Mouse (Mus musculus): Measurements from ENCODE around the gene Cfap45. TPM values are rescaled to one million over a fixed set of nuclear protein-coding genes. Genes with fewer than 3 reads are reported as not detected.
A peak's percentile ranks its signal among the peaks of the same experiment; 100 is the strongest.

Cfap45 gene
- total RNA-seq, 2 experiments from 2014 or later = 4.5 to 5.2 TPM

DNA sequence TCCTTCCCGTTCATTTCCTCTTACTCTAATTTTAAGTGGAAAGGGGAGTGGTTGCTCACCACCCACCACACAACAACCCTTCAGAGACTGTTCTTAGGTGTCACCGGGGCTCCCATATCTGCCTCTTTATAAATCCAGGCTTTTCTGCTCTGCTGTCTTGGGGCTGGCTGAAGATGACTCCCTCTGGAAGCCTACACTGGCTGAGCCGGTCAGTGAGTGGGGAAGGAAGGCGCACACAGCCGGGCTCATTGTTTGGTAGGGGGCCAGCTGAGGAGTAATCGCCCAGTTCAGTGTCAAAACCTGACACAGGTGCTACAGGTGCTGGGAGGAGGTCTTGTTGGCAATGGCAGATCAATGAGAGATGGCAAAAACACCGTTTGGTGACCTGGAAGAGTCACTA lies 5.4 kb downstream of the Cfap45 start:
- H3K4me3 ChIP-seq = no peak overlapping the region
- DNase-seq (ENCODE audit: extremely low spot score in 1 of 2, low spot score in 2 of 2) = no peak
- TF ChIP-seq CTCF (IDR thresholded peaks at IDR 0.05) = no peak
- intact Hi-C loops (cut with DNase I) = no loop called here
- no peak overlapping the region for H3K27ac ChIP-seq

DNA sequence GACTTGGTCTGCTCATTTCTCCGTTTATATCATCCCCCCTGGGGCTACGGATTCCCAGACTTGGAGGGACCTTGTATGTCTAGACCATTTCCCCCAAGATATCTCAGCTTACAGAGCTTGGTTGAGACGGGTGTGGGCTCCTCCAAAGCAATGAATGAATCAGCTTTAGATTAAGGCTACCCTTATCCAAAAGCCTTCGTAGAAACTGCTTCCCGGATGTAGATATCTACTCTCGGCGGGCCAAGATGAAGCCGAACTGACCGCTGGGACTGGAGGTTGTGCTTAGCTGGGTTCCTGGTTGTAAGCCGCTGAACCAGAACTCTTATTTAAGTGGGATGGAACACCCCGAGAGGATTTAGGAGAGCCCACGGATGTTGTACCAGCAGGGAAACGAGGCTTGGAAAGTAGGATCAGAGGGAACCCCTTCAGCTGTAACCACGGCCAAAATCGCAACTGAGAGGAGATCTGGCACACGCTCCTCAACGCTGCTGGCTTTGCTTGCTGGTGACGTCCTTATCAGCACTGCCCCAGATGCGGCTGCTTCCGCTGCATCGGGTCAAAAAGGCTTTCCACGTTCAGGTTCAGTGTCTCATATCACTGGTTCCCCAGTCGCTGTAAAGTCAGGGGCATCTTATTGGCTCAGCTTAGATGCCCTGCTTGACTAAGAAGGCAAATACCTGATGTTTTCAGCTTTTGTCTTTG lies 5.9 kb downstream of the Cfap45 start:
- Histone ChIP-seq H3K4me3 (0 out of 2 replicates have a peak overlapping the region, but pooled peaks have one; percentile 2), H3K27ac (no peak overlapping the region)
- no peak for TF ChIP-seq CTCF (IDR thresholded peaks at IDR 0.05)
- intact Hi-C loops (cut with DNase I) = no loop called here
- DNase-seq (ENCODE audit: extremely low spot score in 1 of 2, low spot score in 2 of 2) = no peak

DNA sequence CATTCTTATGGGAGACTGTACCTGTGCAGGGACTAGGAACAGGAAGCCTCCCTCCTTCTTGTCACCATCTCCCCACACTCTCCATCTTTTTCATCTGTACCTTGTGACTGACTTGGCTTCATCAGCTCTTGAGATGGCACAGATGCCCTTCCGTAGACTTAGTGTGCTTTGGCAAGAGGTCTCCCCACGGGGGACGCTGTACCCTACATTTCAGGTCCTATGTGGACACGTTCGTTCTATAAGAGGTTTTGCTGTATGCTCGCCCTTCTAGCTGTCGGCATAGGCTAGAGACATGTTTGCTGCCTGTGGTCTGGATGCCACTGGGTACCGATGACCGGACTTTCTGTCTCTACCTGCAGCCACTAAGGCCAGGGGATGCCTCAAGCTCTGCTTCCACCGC lies 6.8 kb downstream of the Cfap45 start:
- TF ChIP-seq CTCF (IDR thresholded peaks at IDR 0.05) = no peak
- DNase-seq (ENCODE audit: extremely low spot score in 1 of 2, low spot score in 2 of 2) = no peak
- Histone ChIP-seq H3K27ac (no peak overlapping the region), H3K4me3 (no peak overlapping the region)
- intact Hi-C loops (cut with DNase I) = no loop called here

DNA sequence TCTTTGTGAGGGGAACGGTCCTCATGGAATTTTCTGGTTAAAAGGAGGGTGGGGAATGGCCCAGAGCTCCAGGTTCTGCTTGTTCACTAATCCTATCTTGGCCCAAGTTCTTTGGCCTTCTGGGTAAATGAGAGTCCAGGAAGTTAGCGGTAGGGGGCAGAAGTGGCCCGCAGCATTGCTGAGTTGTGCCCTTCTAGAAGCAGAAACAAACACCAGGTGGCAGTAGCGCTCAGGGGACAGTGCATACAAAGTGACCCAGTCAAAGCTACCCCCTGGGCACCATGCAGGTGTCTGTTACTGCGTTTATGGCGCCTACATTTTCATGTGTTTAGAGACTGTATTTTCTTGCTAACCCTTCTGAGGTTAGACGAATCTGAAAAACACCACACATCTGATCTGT lies 8.1 kb downstream of the Cfap45 start:
- no peak overlapping the region for H3K4me3 ChIP-seq
- H3K27ac ChIP-seq = no peak overlapping the region
- intact Hi-C loops (cut with DNase I) = loop anchor here (1.0 to 2.0 kb wide), 4 partner anchors 34 to 870 kb away; no protein-coding TSS in a partner anchor
- TF ChIP-seq CTCF (IDR thresholded peaks at IDR 0.05) = peak; percentile 98
- peak; percentile 81 to 88 for DNase-seq (ENCODE audit: extremely low spot score in 1 of 2, low spot score in 2 of 2)

DNA sequence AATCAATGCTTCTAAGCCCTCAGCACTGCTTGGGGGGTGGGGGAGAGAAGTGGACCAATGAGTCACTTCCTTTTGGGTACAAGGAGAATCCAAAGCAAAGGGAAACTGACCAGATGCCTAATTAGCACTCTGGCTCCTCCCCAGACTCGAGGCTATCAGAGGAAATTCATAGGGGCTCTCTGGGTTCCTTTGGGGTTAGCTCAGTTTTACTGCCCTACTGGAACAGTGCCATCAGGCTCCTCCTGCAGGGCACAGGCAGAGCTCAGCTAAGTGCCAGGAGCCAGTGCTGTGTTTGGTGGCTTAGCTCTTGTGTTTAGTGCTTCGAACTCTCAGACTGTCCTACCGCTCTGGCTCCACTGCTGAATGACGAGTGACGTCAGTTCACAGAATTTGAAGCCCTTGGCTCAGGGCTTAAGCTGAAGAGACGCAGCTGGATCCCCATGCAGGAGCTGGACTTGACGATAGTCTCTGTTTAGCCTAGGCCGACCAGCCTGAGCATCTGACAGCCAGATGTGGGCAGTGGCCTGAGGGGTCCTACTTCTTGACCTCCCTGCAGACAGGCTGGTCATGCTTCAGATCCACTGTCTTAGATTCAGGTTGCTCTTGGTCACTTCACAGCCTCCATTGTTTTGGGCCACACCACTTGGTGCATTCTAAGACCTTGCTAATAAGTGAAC lies 10.1 kb downstream of the Cfap45 start:
- Histone ChIP-seq H3K27ac (no peak overlapping the region), H3K4me3 (no peak overlapping the region)
- intact Hi-C loops (cut with DNase I) = no loop called here
- DNase-seq (ENCODE audit: extremely low spot score in 1 of 2, low spot score in 2 of 2) = no peak
- no peak for TF ChIP-seq CTCF (IDR thresholded peaks at IDR 0.05)

DNA sequence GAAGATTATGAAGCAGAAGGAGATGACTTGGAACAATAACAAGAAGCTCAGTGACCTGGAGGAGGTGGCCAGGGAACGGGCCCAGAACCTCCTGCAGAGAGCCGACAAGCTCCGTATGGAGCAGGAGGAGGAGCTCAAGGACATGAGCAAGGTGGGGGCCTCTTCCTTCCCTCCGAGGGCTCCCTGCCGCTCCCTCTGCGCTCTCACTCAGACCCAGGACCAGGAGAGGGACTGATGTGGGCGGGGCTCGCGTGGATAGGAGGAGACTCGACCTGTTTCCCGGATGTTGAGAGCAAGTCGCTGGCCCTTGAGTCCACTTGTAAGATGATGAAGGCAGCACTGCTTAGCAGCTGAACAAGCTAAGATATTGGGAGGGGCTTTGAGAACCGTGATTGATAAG lies 11.9 kb downstream of the Cfap45 start:
- no peak overlapping the region for H3K27ac ChIP-seq
- DNase-seq (ENCODE audit: extremely low spot score in 1 of 2, low spot score in 2 of 2) = no peak
- no peak for TF ChIP-seq CTCF (IDR thresholded peaks at IDR 0.05)
- intact Hi-C loops (cut with DNase I) = no loop called here
- no peak overlapping the region for H3K4me3 ChIP-seq

DNA sequence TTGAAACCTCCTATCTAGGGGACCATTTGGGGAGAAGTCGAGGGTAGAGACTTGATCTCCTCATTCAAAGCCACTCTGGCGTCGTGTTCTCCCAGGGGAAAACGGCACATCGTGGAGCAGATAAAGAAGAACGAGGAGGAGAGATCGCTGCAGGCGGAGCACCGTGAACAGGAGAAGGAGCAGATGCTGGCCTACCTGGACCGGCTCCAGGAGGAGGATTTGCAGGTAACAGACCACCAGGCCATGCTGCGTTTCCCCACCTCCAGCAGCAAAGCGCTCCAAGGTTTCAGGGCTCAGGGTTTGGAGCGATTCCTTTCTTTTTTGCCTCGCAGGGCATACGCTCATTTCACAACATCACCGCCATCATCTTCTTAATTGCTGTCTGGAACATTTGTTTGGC lies 14.5 kb downstream of the Cfap45 start:
- TF ChIP-seq CTCF (IDR thresholded peaks at IDR 0.05) = no peak
- intact Hi-C loops (cut with DNase I) = no loop called here
- no peak for DNase-seq (ENCODE audit: extremely low spot score in 1 of 2, low spot score in 2 of 2)
- Histone ChIP-seq H3K4me3 (no peak overlapping the region), H3K27ac (no peak overlapping the region)

DNA sequence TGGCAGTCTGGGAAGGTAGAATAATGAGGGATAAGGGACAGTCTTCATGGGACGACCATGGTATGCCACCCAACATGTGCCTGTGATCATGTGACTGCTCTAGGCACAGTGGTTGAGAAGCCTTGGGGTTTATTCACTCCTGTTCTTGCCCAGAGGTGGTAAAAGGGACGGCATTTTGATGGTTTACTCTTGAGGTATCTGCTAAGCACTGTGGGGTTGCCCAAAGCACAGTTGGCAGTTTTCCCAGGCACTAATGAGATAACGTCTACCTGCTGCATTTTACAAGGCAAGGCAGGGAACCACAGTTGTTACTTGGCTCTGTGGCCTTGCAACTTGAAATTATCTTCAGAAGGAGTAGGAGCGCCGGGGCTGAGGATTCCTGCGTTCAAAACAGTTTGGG lies 19.2 kb downstream of the Cfap45 start:
- Histone ChIP-seq H3K27ac (no peak overlapping the region), H3K4me3 (no peak overlapping the region)
- no peak for DNase-seq (ENCODE audit: extremely low spot score in 1 of 2, low spot score in 2 of 2)
- TF ChIP-seq CTCF (IDR thresholded peaks at IDR 0.05) = no peak
- intact Hi-C loops (cut with DNase I) = no loop called here

DNA sequence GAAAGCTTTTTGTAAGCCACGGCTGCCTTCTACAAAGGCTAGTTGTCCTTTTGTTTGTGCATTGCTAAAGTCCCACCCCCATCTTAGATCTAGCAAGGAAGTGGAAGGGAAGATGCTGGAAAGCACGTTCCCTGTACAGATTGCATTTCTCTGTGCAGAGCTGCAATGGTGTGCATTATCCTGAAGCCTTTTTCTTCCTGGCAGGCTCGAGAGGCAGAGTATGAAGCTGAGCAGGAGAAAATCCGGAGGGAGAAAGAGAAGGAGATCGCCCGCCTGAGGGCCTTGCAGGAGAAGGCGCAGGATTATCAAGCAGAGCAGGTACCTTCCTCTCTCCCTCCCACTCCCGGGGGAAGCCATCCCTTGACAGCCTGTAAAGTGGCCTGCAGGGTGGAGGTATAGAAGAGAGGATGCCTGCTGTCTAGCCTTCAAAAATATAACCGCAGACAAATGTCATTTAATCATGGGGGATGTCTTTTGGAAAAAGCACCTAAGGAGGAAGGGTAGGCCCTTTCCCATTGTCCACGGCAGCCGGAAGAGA lies 19.8 kb downstream of the Cfap45 start:
- no peak for DNase-seq (ENCODE audit: extremely low spot score in 1 of 2, low spot score in 2 of 2)
- no peak for TF ChIP-seq CTCF (IDR thresholded peaks at IDR 0.05)
- Histone ChIP-seq H3K27ac (no peak overlapping the region), H3K4me3 (no peak overlapping the region)
- intact Hi-C loops (cut with DNase I) = no loop called here

DNA sequence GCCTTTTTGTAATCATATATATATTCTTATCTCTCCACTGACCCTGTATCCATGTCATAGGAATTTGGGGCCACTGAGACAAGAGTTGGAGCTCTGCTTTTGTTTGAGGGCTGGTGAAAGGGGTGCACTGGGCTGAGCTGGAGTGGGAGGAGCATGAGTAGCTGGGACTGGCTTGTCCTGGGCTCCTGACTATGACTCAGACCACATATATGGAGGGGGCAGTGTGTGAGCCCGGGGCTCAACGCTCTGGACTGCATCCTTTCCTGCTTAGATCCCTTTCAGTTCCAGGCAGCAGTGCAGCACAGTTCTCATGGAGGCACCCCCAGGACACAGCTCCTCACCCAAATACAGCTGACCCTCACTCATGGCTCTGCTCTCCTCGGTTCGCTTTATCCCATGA lies 25.5 kb downstream of the Cfap45 start:
- intact Hi-C loops (cut with DNase I) = no loop called here
- Histone ChIP-seq H3K27ac (no peak overlapping the region), H3K4me3 (no peak overlapping the region)
- DNase-seq (ENCODE audit: extremely low spot score in 1 of 2, low spot score in 2 of 2) = no peak
- no peak for TF ChIP-seq CTCF (IDR thresholded peaks at IDR 0.05)

DNA sequence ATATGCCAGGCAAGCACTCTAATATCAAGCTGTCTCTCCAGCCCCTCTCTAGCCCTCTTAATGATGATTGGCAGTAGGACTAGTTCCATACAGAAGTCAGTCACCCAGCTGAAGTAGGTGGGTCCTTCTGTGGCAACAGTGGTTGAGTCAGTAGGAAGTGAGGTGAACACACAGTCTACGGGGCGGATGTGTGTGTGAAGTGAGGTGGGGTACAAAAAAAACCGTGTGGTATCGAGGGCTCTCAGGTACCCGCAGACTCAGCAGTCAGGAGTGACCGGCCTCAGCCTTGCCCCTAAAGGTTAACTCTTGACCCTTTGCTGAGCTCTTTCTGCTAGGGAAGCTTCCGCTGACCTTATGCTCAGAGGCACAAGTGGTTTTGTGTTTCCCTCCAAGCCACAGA lies 27.9 kb downstream of the Cfap45 start:
- no peak for DNase-seq (ENCODE audit: extremely low spot score in 1 of 2, low spot score in 2 of 2)
- no peak overlapping the region for H3K27ac ChIP-seq
- no peak for TF ChIP-seq CTCF (IDR thresholded peaks at IDR 0.05)
- intact Hi-C loops (cut with DNase I) = no loop called here
- no peak overlapping the region for H3K4me3 ChIP-seq

DNA sequence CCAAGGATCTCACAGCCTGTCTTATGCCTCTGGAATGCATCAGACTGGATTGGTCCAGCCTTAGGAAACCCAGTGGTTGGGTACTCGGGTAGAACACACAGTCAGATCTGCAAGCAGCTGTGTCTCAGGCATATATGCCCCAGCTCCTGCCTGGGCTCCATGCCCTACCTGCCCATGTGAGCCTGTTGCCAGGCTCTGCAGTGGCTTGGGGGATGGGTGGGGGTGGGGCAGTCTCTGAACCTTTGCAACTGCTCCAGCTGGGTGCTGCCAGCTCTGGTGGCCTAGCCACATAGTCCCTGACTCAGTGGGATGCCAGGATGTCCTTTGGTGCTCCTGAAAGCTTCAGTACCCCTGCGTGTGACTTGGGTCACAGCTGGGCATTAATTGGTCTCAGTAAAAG lies 28.7 kb downstream of the Cfap45 start:
- intact Hi-C loops (cut with DNase I) = no loop called here
- H3K27ac ChIP-seq = no peak overlapping the region
- TF ChIP-seq CTCF (IDR thresholded peaks at IDR 0.05) = no peak
- DNase-seq (ENCODE audit: extremely low spot score in 1 of 2, low spot score in 2 of 2) = no peak
- no peak overlapping the region for H3K4me3 ChIP-seq
